Mouse (Mus musculus) neural tube, embryonic 11.5 days (tissue): ENCODE data around the gene Cebpb. TPM values are rescaled to one million over a fixed set of nuclear protein-coding genes. Genes with fewer than 3 reads are reported as not detected.

Experiments
- ATAC-seq: fragments of 200-750 bp; cut with Nextera tagmentation; 2 replicates; pipeline ENCODE4 v1.8.0; 2017; ENCODE audit warnings: moderate number of reproducible peaks, mild to moderate bottlenecking, moderate TSS enrichment, moderate library complexity; ENCODE audit not compliant: insufficient read depth, low FRiP score, low TSS enrichment
- DNase-seq: peaks from one replicate; pipeline ENCODE4 v3.0.0-alpha.2; 2015; ENCODE audit warnings: low spot score
- H3K27ac ChIP-seq: fragments of 300-500 bp; sonication (generic); 2 replicates; pipeline ENCODE4 v1.5.1; 2014; ENCODE audit warnings: low read depth, mild to moderate bottlenecking, low read length
- H3K27me3 ChIP-seq: fragments of 300-500 bp; sonication (generic); 2 replicates; pipeline ENCODE4 v1.6.1; 2014; ENCODE audit warnings: mild to moderate bottlenecking, low read length, mixed read lengths; ENCODE audit not compliant: control insufficient read depth, insufficient read depth
- H3K36me3 ChIP-seq: fragments of 300-500 bp; sonication (generic); 2 replicates; pipeline ENCODE4 v1.6.1; 2014; ENCODE audit warnings: mild to moderate bottlenecking, low read length, moderate library complexity, mixed read lengths; ENCODE audit not compliant: control insufficient read depth, insufficient read depth
- H3K4me1 ChIP-seq: fragments of 300-500 bp; sonication (generic); 2 replicates; pipeline ENCODE4 v1.6.1; 2014; ENCODE audit warnings: low read length, mixed read lengths; ENCODE audit not compliant: control insufficient read depth, insufficient read depth
- H3K4me2 ChIP-seq: fragments of 300-500 bp; sonication (generic); 2 replicates; pipeline ENCODE4 v1.6.1; 2014; ENCODE audit warnings: low read depth, mild to moderate bottlenecking, moderate library complexity
- H3K4me3 ChIP-seq: fragments of 300-500 bp; sonication (generic); 2 replicates; pipeline ENCODE4 v1.5.1; 2014; ENCODE audit warnings: low read depth, low read length
- H3K9ac ChIP-seq: fragments of 300-500 bp; sonication (generic); 2 replicates; pipeline ENCODE4 v1.6.1; 2014; ENCODE audit warnings: mild to moderate bottlenecking, low read length
- H3K9me3 ChIP-seq: fragments of 300-500 bp; sonication (generic); 2 replicates; pipeline ENCODE4 v1.6.1; 2016; ENCODE audit warnings: low read length; ENCODE audit not compliant: control insufficient read depth
- WGBS: fragments of 180-500 bp; shearing (Covaris S2); extraction: QIAGEN DNeasy Blood & Tissue Kit; methylation state at CpG from one replicate; pipeline ENCODE4 v1.1.7; 2014; 5-methylcytosine and 5-hydroxymethylcytosine counted together
- polyA plus RNA-seq: library from polyadenylated mRNA; unstranded; fragments of >200 nt; fragmentation: Nextera tagmentation; extraction: Ambion mirVana; gene quantifications from 2 replicates; pipeline ENCODE4 v1.2.1, GENCODE M21; 2014

The Cebpb gene
- polyA plus RNA-seq, 1 experiment from 2014 or later, result 3.0 TPM

GRCm38 (mm10) chr2:167661270-167662203 is 27.2 kb upstream of the Cebpb start, which contains the start of gene Gm20431:
Gm20431 (minus strand) TSS chr2:167661496.
- Histone ChIP-seq H3K4me2 (peak within 1 kb of the TSS; percentile 95), H3K27me3 (no peaks in the 10 kb centered on the region), H3K27ac (0 out of 2 replicates have a peak within 1 kb of the TSS, but pooled peaks have one; percentile 46), H3K9me3 (no peaks in the 10 kb centered on the region), H3K4me1 (peaks cover 14% of the 10 kb centered on the region; the same call in 1 of the 2 replicates), H3K9ac (peak within 1 kb of the TSS; percentile 77), H3K4me3 (peak within 1 kb of the TSS; percentile 81), H3K36me3 (no peaks in the 10 kb centered on the region)
- WGBS, result under 1% methylated on average over 76 of the region's 110 CpGs
- DNase-seq, result peak; percentile 97
- peak; percentile 95 for ATAC-seq

GRCm38 (mm10) chr2:167662713-167663112 is 26.0 kb upstream of the Cebpb start:
- Histone ChIP-seq H3K9me3 (no peaks in the 10 kb centered on the region), H3K4me2 (no peak overlapping the region), H3K36me3 (no peaks in the 10 kb centered on the region), H3K27ac (no peak overlapping the region), H3K27me3 (no peaks in the 10 kb centered on the region), H3K4me1 (peaks cover 14% of the 10 kb centered on the region; the same call in 1 of the 2 replicates), H3K9ac (no peak overlapping the region), H3K4me3 (no peak overlapping the region)
- 56% methylated on average over 6 of the region's 6 CpGs for WGBS
- DNase-seq, result no peak
- ATAC-seq, result no peak

- H3K36me3 ChIP-seq, result no peaks in the 10 kb centered on the region
- no peak overlapping the region for H3K27ac ChIP-seq
- DNase-seq, result no peak
- H3K9ac ChIP-seq, result no peak overlapping the region
- ATAC-seq, result no peak
- H3K27me3 ChIP-seq, result no peaks in the 10 kb centered on the region
- H3K9me3 ChIP-seq, result no peaks in the 10 kb centered on the region
- WGBS, result 78% methylated on average over 18 of the region's 18 CpGs
- H3K4me2 ChIP-seq, result no peak overlapping the region
- H3K4me1 ChIP-seq, result no peaks in the 10 kb centered on the region
- no peak overlapping the region for H3K4me3 ChIP-seq
Measured at GRCm38 (mm10) chr2:167665972-167666713, 22.6 kb upstream of the Cebpb start.

- Histone ChIP-seq H3K4me3 (no peak overlapping the region), H3K9me3 (no peaks in the 10 kb centered on the region), H3K36me3 (no peaks in the 10 kb centered on the region), H3K4me2 (no peak overlapping the region), H3K9ac (no peak overlapping the region), H3K4me1 (no peaks in the 10 kb centered on the region), H3K27me3 (no peaks in the 10 kb centered on the region), H3K27ac (no peak overlapping the region)
- no peak for DNase-seq
- ATAC-seq, result no peak
- WGBS, result 91% methylated on average over 5 of the region's 5 CpGs
Measured at GRCm38 (mm10) chr2:167668426-167668825, 20.3 kb upstream of the Cebpb start.

GRCm38 (mm10) chr2:167669398-167669797 is 19.3 kb upstream of the Cebpb start:
- H3K9ac ChIP-seq, result no peak overlapping the region
- 77% methylated on average over 4 of the region's 4 CpGs for WGBS
- no peak for ATAC-seq
- no peaks in the 10 kb centered on the region for H3K36me3 ChIP-seq
- no peak overlapping the region for H3K27ac ChIP-seq
- no peak for DNase-seq
- H3K4me2 ChIP-seq, result no peak overlapping the region
- no peak overlapping the region for H3K4me3 ChIP-seq
- no peaks in the 10 kb centered on the region for H3K4me1 ChIP-seq
- H3K9me3 ChIP-seq, result no peaks in the 10 kb centered on the region
- no peaks in the 10 kb centered on the region for H3K27me3 ChIP-seq

- no peaks in the 10 kb centered on the region for H3K36me3 ChIP-seq
- H3K4me1 ChIP-seq, result no peaks in the 10 kb centered on the region
- ATAC-seq (no peak), DNase-seq (no peak)
- H3K27me3 ChIP-seq, result no peaks in the 10 kb centered on the region
- no peak overlapping the region for H3K27ac ChIP-seq
- H3K9me3 ChIP-seq, result no peaks in the 10 kb centered on the region
- no peak overlapping the region for H3K4me3 ChIP-seq
- 87% methylated on average over 5 of the region's 5 CpGs for WGBS
- H3K4me2 ChIP-seq, result no peak overlapping the region
- no peak overlapping the region for H3K9ac ChIP-seq
Measured at GRCm38 (mm10) chr2:167671101-167671633, 17.5 kb upstream of the Cebpb start.

GRCm38 (mm10) chr2:167672212-167672685 is 16.5 kb upstream of the Cebpb start:
- no peak overlapping the region for H3K4me3 ChIP-seq
- H3K27ac ChIP-seq, result 0 out of 2 replicates have a peak overlapping the region, but pooled peaks have one; percentile 8
- no peak overlapping the region for H3K9ac ChIP-seq
- no peaks in the 10 kb centered on the region for H3K27me3 ChIP-seq
- H3K4me1 ChIP-seq, result no peaks in the 10 kb centered on the region
- H3K9me3 ChIP-seq, result no peaks in the 10 kb centered on the region
- H3K36me3 ChIP-seq, result no peaks in the 10 kb centered on the region
- no peak overlapping the region for H3K4me2 ChIP-seq
- 27% methylated on average over 13 of the region's 13 CpGs for WGBS
- DNase-seq, result peak; percentile 51
- ATAC-seq, result no peak; the same call in 1 of the 2 replicates

- 41% methylated on average over 14 of the region's 14 CpGs for WGBS
- Histone ChIP-seq H3K27ac (no peak overlapping the region), H3K4me3 (no peak overlapping the region), H3K36me3 (no peaks in the 10 kb centered on the region), H3K4me1 (no peaks in the 10 kb centered on the region), H3K9ac (no peak overlapping the region), H3K9me3 (no peaks in the 10 kb centered on the region), H3K27me3 (no peaks in the 10 kb centered on the region), H3K4me2 (no peak overlapping the region)
- no peak for ATAC-seq
- peak; percentile 46 for DNase-seq
Measured at GRCm38 (mm10) chr2:167675120-167675909, 13.4 kb upstream of the Cebpb start.
